Mouse (Mus musculus) v-Abl transformed pro-B cells (cell line): ENCODE results near the gene Ccm2.

ENCODE experiments used
- in situ Hi-C, 2 experiments: fragments of 400-800 bp; cut with MboI; formaldehyde crosslinking; loops; one replicate each; pipeline ENCODE4 v1.15.1; 2025; ENCODE audit not compliant: unreplicated experiment in 2 of 2

The Ccm2 gene

GRCm38 (mm10) chr11:6576151-6576550 is 29.5 kb downstream of the Ccm2 start:
- in situ Hi-C loops, result loop anchor here in 1 of 2 experiments (25.0 kb wide), 1 partner anchor 139 kb away; the partner anchor contains the start of gene H2afv

- in situ Hi-C loops, result loop anchor here in 1 of 2 experiments (25.0 kb wide), 1 partner anchor 142 kb away; the partner anchor contains the start of gene H2afv
Observed at GRCm38 (mm10) chr11:6579361-6579760, 32.7 kb downstream of the Ccm2 start.

- in situ Hi-C loops, result loop anchor here (5.0 to 25.0 kb wide), 3 partner anchors 53 to 143 kb away; partner anchors contain the start of genes H2afv (in 1 of the 2) and Myo1g (in 1 of the 2)
Observed at GRCm38 (mm10) chr11:6580065-6580750, 33.5 kb downstream of the Ccm2 start.

GRCm38 (mm10) chr11:6581560-6581959 is 34.9 kb downstream of the Ccm2 start:
- in situ Hi-C loops, result loop anchor here (5.0 to 25.0 kb wide), 3 partner anchors 54 to 144 kb away; partner anchors contain the start of genes H2afv (in 1 of the 2) and Myo1g (in 1 of the 2)

GRCm38 (mm10) chr11:6585748-6586147 is 39.1 kb downstream of the Ccm2 start:
- in situ Hi-C loops, result loop anchor here (5.0 to 25.0 kb wide), 3 partner anchors 37 to 148 kb away; partner anchors contain the start of genes H2afv (in 1 of the 2) and Myo1g (in 1 of the 2)

- in situ Hi-C loops, result loop anchor here (5.0 to 25.0 kb wide), 3 partner anchors 36 to 149 kb away; partner anchors contain the start of genes H2afv (in 1 of the 2) and Myo1g (in 1 of the 2)
Observed at GRCm38 (mm10) chr11:6586660-6587059, 40.0 kb downstream of the Ccm2 start.

GRCm38 (mm10) chr11:6587249-6587940 is 40.7 kb downstream of the Ccm2 start:
- in situ Hi-C loops, result loop anchor here (5.0 to 25.0 kb wide), 3 partner anchors 35 to 150 kb away; partner anchors contain the start of genes H2afv (in 1 of the 2) and Myo1g (in 1 of the 2)

GRCm38 (mm10) chr11:6588295-6588694 is 41.6 kb downstream of the Ccm2 start:
- in situ Hi-C loops, result loop anchor here (5.0 to 25.0 kb wide), 3 partner anchors 34 to 151 kb away; partner anchors contain the start of genes H2afv (in 1 of the 2) and Myo1g (in 1 of the 2)

- in situ Hi-C loops, result loop anchor here (5.0 to 25.0 kb wide), 3 partner anchors 32 to 153 kb away; partner anchors contain the start of genes H2afv (in 1 of the 2) and Myo1g (in 1 of the 2)
Observed at GRCm38 (mm10) chr11:6589838-6590237, 43.2 kb downstream of the Ccm2 start.

GRCm38 (mm10) chr11:6590933-6591675 is 44.4 kb downstream of the Ccm2 start:
- in situ Hi-C loops, result loop anchor here in 1 of 2 experiments (25.0 kb wide), 1 partner anchor 154 kb away; the partner anchor contains the start of gene H2afv

- in situ Hi-C loops, result loop anchor here in 1 of 2 experiments (25.0 kb wide), 1 partner anchor 156 kb away; the partner anchor contains the start of gene H2afv
Observed at GRCm38 (mm10) chr11:6593406-6593805, 46.7 kb downstream of the Ccm2 start.

- in situ Hi-C loops, result loop anchor here in 1 of 2 experiments (25.0 kb wide), 1 partner anchor 158 kb away; the partner anchor contains the start of gene H2afv
Observed at GRCm38 (mm10) chr11:6594845-6595244, 48.2 kb downstream of the Ccm2 start.

- in situ Hi-C loops, result loop anchor here in 1 of 2 experiments (25.0 kb wide), 1 partner anchor 158 kb away; the partner anchor contains the start of gene H2afv
Observed at GRCm38 (mm10) chr11:6595339-6595738, 48.7 kb downstream of the Ccm2 start.

- in situ Hi-C loops, result loop anchor here in 1 of 2 experiments (25.0 kb wide), 1 partner anchor 159 kb away; the partner anchor contains the start of gene H2afv
Observed at GRCm38 (mm10) chr11:6596205-6596604, 49.5 kb downstream of the Ccm2 start.

GRCm38 (mm10) chr11:6596616-6597015 is 49.9 kb downstream of the Ccm2 start:
- in situ Hi-C loops, result loop anchor here in 1 of 2 experiments (25.0 kb wide), 1 partner anchor 159 kb away; the partner anchor contains the start of gene H2afv

- in situ Hi-C loops, result loop anchor here in 1 of 2 experiments (25.0 kb wide), 1 partner anchor 160 kb away; the partner anchor contains the start of gene H2afv
Observed at GRCm38 (mm10) chr11:6597523-6597922, 50.8 kb downstream of the Ccm2 start.

GRCm38 (mm10) chr11:6598191-6598889 is 51.7 kb downstream of the Ccm2 start:
- in situ Hi-C loops, result loop anchor here in 1 of 2 experiments (25.0 kb wide), 1 partner anchor 161 kb away; the partner anchor contains the start of gene H2afv

- in situ Hi-C loops, result loop anchor here in 1 of 2 experiments (25.0 kb wide), 1 partner anchor 162 kb away; the partner anchor contains the start of gene H2afv
Observed at GRCm38 (mm10) chr11:6599011-6599681, 52.5 kb downstream of the Ccm2 start.
